Mouse (Mus musculus): Measurements from ENCODE around the gene Ubac2. TPM values are rescaled to one million over a fixed set of nuclear protein-coding genes. Genes with fewer than 3 reads are reported as not detected.

Gene Ubac2
- polyA plus RNA-seq, 1 experiment from 2014 or later, result 69.4 TPM

DNA sequence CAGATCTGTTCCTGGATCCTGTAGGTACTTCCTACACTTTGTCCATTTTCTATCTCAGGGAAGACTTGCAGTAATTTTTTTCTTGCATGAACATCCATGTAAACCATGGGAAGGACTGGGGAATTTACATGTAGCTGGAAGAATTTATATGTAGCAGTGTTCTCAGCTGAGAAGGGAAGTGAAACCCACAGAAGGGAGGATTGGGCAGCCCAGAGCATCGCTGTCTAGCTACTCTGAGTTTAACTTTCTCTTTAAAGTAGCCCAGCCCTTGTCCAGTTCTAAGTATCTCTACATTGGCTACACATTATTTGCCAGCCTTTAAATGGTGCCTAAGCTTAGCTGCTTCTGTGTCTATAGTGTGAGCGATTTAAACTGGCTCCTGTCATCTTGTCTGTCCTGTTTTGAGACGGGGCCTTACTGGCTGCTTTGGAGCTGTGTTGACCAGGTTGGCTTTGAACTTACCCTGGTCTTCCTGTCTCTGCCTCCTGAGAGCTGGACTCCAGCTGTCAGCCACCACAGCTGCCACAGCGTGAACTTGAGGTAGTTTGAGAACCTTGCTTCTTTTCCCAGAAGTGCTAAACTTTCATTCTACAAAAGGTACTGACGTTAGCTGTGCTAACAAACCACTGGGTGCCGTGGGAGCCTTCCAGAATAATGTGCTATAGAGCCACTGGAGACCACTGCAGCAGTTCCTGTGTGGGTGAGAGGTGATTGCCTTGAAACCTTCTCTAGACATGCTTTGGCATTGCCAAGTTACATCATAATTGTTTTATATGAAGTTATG, 38.1 kb downstream of the Ubac2 start:
- Histone ChIP-seq H3K4me3 (no peak overlapping the region), H3K4me1 (replicated peaks) (no peaks in the 10 kb centered on the region; the same call in 1 of the 2 replicates), H3K27me3 (ENCODE audit: insufficient read depth, poor library complexity, severe bottlenecking) (no peaks in the 10 kb centered on the region), H3K27ac (no peak overlapping the region), H3K9me3 (no peaks in the 10 kb centered on the region), H3K36me3 (peaks cover 38% of the 10 kb centered on the region)
- no peak for DNase-seq (ENCODE audit: low spot score)
- WGBS, result 88% methylated on average over 6 of the region's 6 CpGs

- DNase-seq (ENCODE audit: low spot score), result no peak
- Histone ChIP-seq H3K27me3 (ENCODE audit: insufficient read depth, poor library complexity, severe bottlenecking) (no peaks in the 10 kb centered on the region), H3K36me3 (peaks cover 24% of the 10 kb centered on the region), H3K27ac (no peak overlapping the region), H3K4me1 (replicated peaks) (no peaks in the 10 kb centered on the region; the same call in 1 of the 2 replicates), H3K9me3 (no peaks in the 10 kb centered on the region), H3K4me3 (no peak overlapping the region)
- WGBS, result 62% methylated on average over 3 of the region's 3 CpGs
These were observed 39.8 kb downstream of the Ubac2 start for GRCm38 (mm10) chr14:121918266-121918665.

DNA sequence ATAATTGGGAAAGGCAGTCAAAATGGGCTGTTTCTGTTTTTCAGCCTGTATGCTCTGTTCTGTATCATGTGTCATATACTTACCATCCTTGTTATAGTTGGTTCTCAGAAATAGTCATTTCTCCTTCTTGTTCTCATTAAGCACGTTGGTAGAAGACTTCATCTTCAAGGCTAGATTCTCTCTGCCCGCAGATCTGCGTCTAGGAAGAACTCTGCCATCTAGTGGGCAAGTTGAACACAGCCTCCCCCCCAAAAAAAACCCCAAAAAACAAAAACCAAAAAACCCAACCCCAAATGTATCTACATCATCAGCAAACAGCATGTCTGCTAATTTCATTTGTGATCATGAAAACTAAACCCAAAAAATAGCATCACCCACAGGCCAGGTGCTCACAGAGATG, 41.3 kb downstream of the Ubac2 start:
- H3K36me3 ChIP-seq, result peaks cover 24% of the 10 kb centered on the region
- DNase-seq (ENCODE audit: low spot score), result no peak
- 50% methylated on average over 3 of the region's 3 CpGs for WGBS
- H3K27me3 ChIP-seq (ENCODE audit: insufficient read depth, poor library complexity, severe bottlenecking), result no peaks in the 10 kb centered on the region
- no peak overlapping the region for H3K27ac ChIP-seq
- no peaks in the 10 kb centered on the region for H3K9me3 ChIP-seq
- no peaks in the 10 kb centered on the region; the same call in 1 of the 2 replicates for H3K4me1 ChIP-seq (replicated peaks)
- H3K4me3 ChIP-seq, result no peak overlapping the region

GRCm38 (mm10) chr14:121920511-121921124, 42.2 kb downstream of the Ubac2 start:
- peaks cover 23% of the 10 kb centered on the region for H3K36me3 ChIP-seq
- no peaks in the 10 kb centered on the region for H3K9me3 ChIP-seq
- DNase-seq (ENCODE audit: low spot score), result no peak
- WGBS, result 91% methylated on average over 12 of the region's 12 CpGs
- no peaks in the 10 kb centered on the region; the same call in 1 of the 2 replicates for H3K4me1 ChIP-seq (replicated peaks)
- no peaks in the 10 kb centered on the region for H3K27me3 ChIP-seq (ENCODE audit: insufficient read depth, poor library complexity, severe bottlenecking)
- no peak overlapping the region for H3K4me3 ChIP-seq
- H3K27ac ChIP-seq, result no peak overlapping the region

- no peaks in the 10 kb centered on the region for H3K27me3 ChIP-seq (ENCODE audit: insufficient read depth, poor library complexity, severe bottlenecking)
- no peak for DNase-seq (ENCODE audit: low spot score)
- H3K9me3 ChIP-seq, result no peaks in the 10 kb centered on the region
- 92% methylated on average over 4 of the region's 4 CpGs for WGBS
- H3K4me3 ChIP-seq, result no peak overlapping the region
- H3K36me3 ChIP-seq, result peaks cover 9% of the 10 kb centered on the region
- no peaks in the 10 kb centered on the region; the same call in 1 of the 2 replicates for H3K4me1 ChIP-seq (replicated peaks)
- no peak overlapping the region for H3K27ac ChIP-seq
These were observed 43.6 kb downstream of the Ubac2 start for GRCm38 (mm10) chr14:121922016-121922415.

GRCm38 (mm10) chr14:121922731-121923130, 44.3 kb downstream of the Ubac2 start:
- H3K4me3 ChIP-seq, result no peak overlapping the region
- peaks cover 2% of the 10 kb centered on the region; the same call in 1 of the 2 replicates for H3K36me3 ChIP-seq
- H3K27ac ChIP-seq, result no peak overlapping the region
- H3K9me3 ChIP-seq, result no peaks in the 10 kb centered on the region
- no peaks in the 10 kb centered on the region for H3K27me3 ChIP-seq (ENCODE audit: insufficient read depth, poor library complexity, severe bottlenecking)
- no peak for DNase-seq (ENCODE audit: low spot score)
- H3K4me1 ChIP-seq (replicated peaks), result no peaks in the 10 kb centered on the region; the same call in 1 of the 2 replicates
- WGBS, result 89% methylated on average over 4 of the region's 4 CpGs

DNA sequence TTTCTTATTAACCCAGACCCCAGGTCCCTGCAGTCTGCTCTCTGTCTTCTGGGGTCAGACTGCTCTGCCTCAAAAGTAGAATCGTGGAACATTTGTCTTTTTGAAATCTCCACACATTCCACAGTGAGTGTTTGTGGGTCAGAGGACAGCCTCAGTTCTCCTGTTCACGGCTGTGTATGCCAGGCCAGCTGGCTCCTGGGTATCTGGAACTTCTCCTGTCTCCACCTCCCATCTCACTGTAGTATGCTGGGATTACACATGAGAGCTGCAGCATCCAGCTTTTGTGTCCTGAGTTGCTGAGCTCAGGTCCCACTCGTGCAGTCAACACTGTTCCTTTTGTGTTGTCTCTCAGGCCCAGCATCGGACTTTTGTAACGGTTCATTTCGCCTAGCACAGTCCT, 46.5 kb downstream of the Ubac2 start:
- DNase-seq (ENCODE audit: low spot score), result no peak
- no peaks in the 10 kb centered on the region for H3K4me1 ChIP-seq (replicated peaks)
- H3K27ac ChIP-seq, result no peak overlapping the region

DNA sequence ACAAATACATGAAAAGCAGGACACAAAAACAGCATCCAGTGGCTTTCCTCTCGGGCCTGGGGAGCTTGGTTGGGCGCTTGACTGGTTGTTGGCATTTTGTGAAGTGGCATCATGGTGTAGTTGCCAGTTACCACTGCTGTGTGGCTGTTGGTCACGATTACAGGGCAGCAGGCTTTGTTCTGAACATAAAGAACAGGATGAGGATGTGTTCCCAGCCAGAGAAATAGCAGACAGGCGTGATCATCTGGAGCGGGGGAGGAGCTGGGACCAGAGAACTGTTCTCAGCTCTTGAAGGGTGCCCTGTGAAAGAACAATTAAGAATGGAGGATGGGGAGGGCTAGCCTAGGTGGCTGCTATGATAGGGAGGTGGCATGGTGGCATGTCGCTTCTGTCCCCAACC, 48.5 kb downstream of the Ubac2 start:
- 84% methylated on average over 6 of the region's 6 CpGs for WGBS
- Histone ChIP-seq H3K9me3 (no peaks in the 10 kb centered on the region), H3K27ac (no peak overlapping the region), H3K27me3 (ENCODE audit: insufficient read depth, poor library complexity, severe bottlenecking) (no peaks in the 10 kb centered on the region), H3K36me3 (no peaks in the 10 kb centered on the region), H3K4me1 (replicated peaks) (peaks cover 5% of the 10 kb centered on the region; the same call in 1 of the 2 replicates), H3K4me3 (no peak overlapping the region)
- DNase-seq (ENCODE audit: low spot score), result no peak

More for the DNA sequence above, 46.5 kb downstream of the Ubac2 start:
- Histone ChIP-seq H3K27me3 (ENCODE audit: insufficient read depth, poor library complexity, severe bottlenecking) (no peaks in the 10 kb centered on the region), H3K4me3 (no peak overlapping the region), H3K9me3 (no peaks in the 10 kb centered on the region), H3K36me3 (no peaks in the 10 kb centered on the region)
- WGBS, result 85% methylated on average over 6 of the region's 6 CpGs

DNA sequence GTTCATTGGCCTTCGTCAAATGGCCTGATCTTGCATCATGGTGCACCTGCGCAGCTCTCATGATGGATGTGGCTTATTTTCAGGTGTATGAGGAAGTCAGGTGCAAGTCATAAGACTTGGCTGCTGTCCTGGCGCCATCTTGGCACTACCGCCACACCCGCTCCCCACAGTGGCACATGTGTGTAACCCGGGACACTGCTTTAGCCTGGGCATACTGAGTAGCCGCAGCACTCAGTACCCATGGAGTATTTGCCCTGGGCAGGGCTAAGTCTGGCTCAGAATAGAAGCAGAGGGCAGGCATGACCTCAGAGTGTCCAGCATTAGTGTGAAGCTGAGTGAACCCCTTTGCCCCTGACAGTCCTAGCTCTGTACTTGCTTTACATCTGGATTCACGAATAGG, 49.0 kb downstream of the Ubac2 start:
- Histone ChIP-seq H3K27me3 (ENCODE audit: insufficient read depth, poor library complexity, severe bottlenecking) (no peaks in the 10 kb centered on the region), H3K4me1 (replicated peaks) (peaks cover 9% of the 10 kb centered on the region; the same call in 1 of the 2 replicates), H3K36me3 (no peaks in the 10 kb centered on the region), H3K4me3 (no peak overlapping the region), H3K9me3 (no peaks in the 10 kb centered on the region), H3K27ac (no peak overlapping the region)
- DNase-seq (ENCODE audit: low spot score), result no peak
- 91% methylated on average over 8 of the region's 8 CpGs for WGBS

DNA sequence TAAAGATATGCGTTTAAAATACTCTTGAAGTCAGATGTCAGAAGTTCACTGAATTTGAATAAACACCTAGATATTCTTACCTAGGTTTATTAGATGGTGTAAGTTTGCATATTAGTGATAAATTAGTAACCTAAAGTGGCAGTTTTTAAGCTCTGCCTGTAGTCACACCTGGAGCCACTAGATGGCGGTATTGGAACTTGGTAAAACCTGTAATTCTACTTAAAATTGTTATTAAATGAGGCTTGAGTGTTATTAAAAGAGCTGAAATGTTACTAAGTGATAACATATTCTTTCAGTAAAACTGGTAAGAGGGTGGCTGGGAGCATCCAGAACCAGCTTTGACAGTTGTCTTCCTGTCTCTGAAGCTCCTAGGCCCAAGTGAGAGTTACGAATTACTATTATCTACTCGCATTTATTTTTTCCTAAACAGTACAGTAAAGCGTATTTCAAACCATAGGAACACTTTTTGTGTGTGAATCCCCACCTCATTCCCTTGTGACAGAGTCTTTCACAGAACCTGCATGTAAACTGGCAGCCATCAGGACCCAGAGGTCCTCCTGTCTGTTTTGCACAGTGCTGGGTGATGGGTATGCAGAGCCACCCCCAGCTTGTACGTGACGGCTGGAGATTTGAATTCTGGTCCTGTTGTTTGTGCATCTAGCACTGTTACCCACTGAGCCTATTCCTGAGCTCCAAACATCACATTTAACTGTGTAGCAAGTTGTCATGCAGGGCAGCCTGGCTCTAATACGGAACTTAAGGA, 50.1 kb downstream of the Ubac2 start:
- DNase-seq (ENCODE audit: low spot score), result peak; percentile 26
- H3K4me1 ChIP-seq (replicated peaks), result peaks cover 9% of the 10 kb centered on the region; the same call in 1 of the 2 replicates
- H3K27me3 ChIP-seq (ENCODE audit: insufficient read depth, poor library complexity, severe bottlenecking), result no peaks in the 10 kb centered on the region
- no peak overlapping the region for H3K27ac ChIP-seq
- 68% methylated on average over 8 of the region's 8 CpGs for WGBS
- no peaks in the 10 kb centered on the region for H3K9me3 ChIP-seq
- H3K36me3 ChIP-seq, result peaks cover under 1% of the 10 kb centered on the region
- H3K4me3 ChIP-seq, result no peak overlapping the region

DNA sequence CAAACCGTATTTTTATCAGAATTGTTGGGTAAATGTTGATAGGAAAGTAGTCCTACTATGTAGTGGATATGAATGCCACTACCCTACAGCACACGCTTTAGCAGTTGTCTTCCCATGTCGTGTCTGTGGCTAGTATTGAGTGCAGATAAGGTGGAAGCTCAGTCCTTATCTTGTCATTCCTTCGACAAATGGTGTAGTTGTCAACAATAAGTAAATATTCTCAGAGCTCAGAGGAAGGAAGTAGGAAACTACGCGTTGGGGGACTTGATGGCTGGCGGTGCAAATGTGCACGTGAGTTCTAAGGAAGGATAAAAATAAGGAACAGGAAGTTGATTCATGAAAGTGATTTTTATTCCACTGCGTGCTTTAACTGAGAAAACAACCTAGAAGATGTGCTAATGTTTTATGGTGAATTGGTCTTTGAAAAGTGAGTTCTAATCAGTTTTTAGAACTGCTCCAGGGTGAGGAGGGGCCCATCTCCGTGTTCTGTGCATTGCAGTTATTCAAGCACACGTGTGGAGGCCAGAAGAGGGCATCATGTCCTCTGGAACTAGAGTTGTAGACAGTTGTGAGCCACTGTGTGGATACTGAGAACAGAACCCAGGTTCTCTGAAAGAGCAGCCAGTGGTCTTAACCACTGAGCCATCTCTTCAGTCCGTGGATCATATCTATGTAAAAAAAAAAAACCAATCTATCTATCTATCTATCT, 51.0 kb downstream of the Ubac2 start:
- no peak for DNase-seq (ENCODE audit: low spot score)

DNA sequence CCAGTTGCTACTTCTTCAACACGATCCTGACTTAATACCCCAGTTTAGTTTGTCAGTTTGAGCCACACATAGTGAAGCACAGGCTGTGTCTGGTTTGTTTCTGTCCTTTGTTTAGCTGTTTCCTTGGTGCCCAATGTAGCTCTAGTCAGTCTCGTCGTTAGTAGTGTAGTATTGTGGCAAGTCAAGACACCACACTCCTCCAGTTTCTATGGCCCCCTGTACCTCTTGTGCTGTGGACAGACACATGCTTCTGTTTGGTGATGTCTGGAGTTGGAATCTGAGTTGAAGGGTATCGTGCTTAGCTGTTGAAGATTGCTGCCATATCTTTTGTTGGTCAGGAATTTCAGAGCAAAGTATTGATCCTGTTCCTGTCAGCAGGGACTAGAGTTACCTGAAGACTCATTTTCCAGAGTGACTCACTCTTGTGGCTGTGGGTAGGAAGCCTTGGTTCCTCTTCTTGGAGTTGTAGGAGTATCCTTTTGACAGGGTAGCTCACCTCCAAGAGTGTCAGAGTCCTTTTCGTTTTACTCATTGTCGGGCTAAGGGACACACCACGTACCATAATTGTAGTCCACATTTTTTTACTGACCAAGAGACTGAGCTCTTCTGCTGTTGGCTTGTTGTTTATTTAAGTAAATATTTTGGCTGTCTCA, 52.4 kb downstream of the Ubac2 start:
- no peak overlapping the region for H3K27ac ChIP-seq

More for the DNA sequence above, 51.0 kb downstream of the Ubac2 start:
- no peak overlapping the region for H3K27ac ChIP-seq
- peaks cover 9% of the 10 kb centered on the region; the same call in 1 of the 2 replicates for H3K4me1 ChIP-seq (replicated peaks)
- peaks cover 9% of the 10 kb centered on the region for H3K36me3 ChIP-seq
- no peaks in the 10 kb centered on the region for H3K9me3 ChIP-seq
- no peaks in the 10 kb centered on the region for H3K27me3 ChIP-seq (ENCODE audit: insufficient read depth, poor library complexity, severe bottlenecking)
- no peak overlapping the region for H3K4me3 ChIP-seq
- 89% methylated on average over 12 of the region's 12 CpGs for WGBS

More for the DNA sequence above, 52.4 kb downstream of the Ubac2 start:
- WGBS, result 90% methylated on average over 7 of the region's 7 CpGs
- H3K27me3 ChIP-seq (ENCODE audit: insufficient read depth, poor library complexity, severe bottlenecking), result no peaks in the 10 kb centered on the region
- H3K9me3 ChIP-seq, result peaks cover 3% of the 10 kb centered on the region
- DNase-seq (ENCODE audit: low spot score), result no peak
- no peak overlapping the region for H3K4me3 ChIP-seq
- H3K36me3 ChIP-seq, result peaks cover 21% of the 10 kb centered on the region
- H3K4me1 ChIP-seq (replicated peaks), result peaks cover 9% of the 10 kb centered on the region; the same call in 1 of the 2 replicates

All from hindbrain, embryonic 10.5 days (tissue).